Mouse (Mus musculus) frontal cortex, postnatal 14 days (tissue): Measurements from ENCODE around the gene Mamdc2.
A peak's percentile ranks its signal among the peaks of the same experiment; 100 is the strongest.

ENCODE experiments used
- DNase-seq, 2 experiments: peaks; one replicate each; pipeline ENCODE4 v3.0.0; 2022; ENCODE audit warnings: low spot score in 2 of 2

Mamdc2 gene

GRCm38 (mm10) chr19:23360536-23360935 lies 87.7 kb downstream of the Mamdc2 start:
- no peak for DNase-seq

GRCm38 (mm10) chr19:23357253-23357652 lies 91.0 kb downstream of the Mamdc2 start:
- no peak for DNase-seq

- DNase-seq: no peak
Observed at GRCm38 (mm10) chr19:23354738-23355137, 93.5 kb downstream of the Mamdc2 start.

- no peak for DNase-seq
Observed at GRCm38 (mm10) chr19:23353881-23354401, 94.3 kb downstream of the Mamdc2 start.

- no peak for DNase-seq
Observed at GRCm38 (mm10) chr19:23353161-23353560, 95.1 kb downstream of the Mamdc2 start.

- DNase-seq: no peak
Observed at GRCm38 (mm10) chr19:23351808-23352491, 96.3 kb downstream of the Mamdc2 start.

GRCm38 (mm10) chr19:23349930-23350329 lies 98.3 kb downstream of the Mamdc2 start:
- DNase-seq: no peak

GRCm38 (mm10) chr19:23342782-23343181 lies 105.5 kb downstream of the Mamdc2 start:
- no peak for DNase-seq

- no peak for DNase-seq
Observed at GRCm38 (mm10) chr19:23332883-23333282, 115.4 kb downstream of the Mamdc2 start.

GRCm38 (mm10) chr19:23330842-23331241 lies 117.4 kb downstream of the Mamdc2 start:
- DNase-seq: no peak

- DNase-seq: no peak
Observed at GRCm38 (mm10) chr19:23329346-23329745, 118.9 kb downstream of the Mamdc2 start.

- no peak for DNase-seq
Observed at GRCm38 (mm10) chr19:23327056-23327640, 121.1 kb downstream of the Mamdc2 start.

GRCm38 (mm10) chr19:23323107-23323506 lies 125.1 kb downstream of the Mamdc2 start:
- no peak for DNase-seq

- DNase-seq: no peak
Observed at GRCm38 (mm10) chr19:23317989-23318358, 130.3 kb downstream of the Mamdc2 start.

GRCm38 (mm10) chr19:23317295-23317988 lies 130.8 kb downstream of the Mamdc2 start:
- no peak for DNase-seq

GRCm38 (mm10) chr19:23316851-23317250 lies 131.4 kb downstream of the Mamdc2 start:
- no peak for DNase-seq

GRCm38 (mm10) chr19:23309979-23310378 lies 138.3 kb downstream of the Mamdc2 start:
- no peak for DNase-seq

GRCm38 (mm10) chr19:23306671-23307070 lies 141.6 kb downstream of the Mamdc2 start:
- no peak for DNase-seq

- peak in 1 of 2 experiments; percentile 10 for DNase-seq
Observed at GRCm38 (mm10) chr19:23299987-23300386, 148.3 kb downstream of the Mamdc2 start.

- DNase-seq: no peak
Observed at GRCm38 (mm10) chr19:23298917-23299316, 149.3 kb downstream of the Mamdc2 start.

GRCm38 (mm10) chr19:23297191-23297590 lies 151.1 kb downstream of the Mamdc2 start:
- no peak for DNase-seq

GRCm38 (mm10) chr19:23289251-23289650 lies 159.0 kb downstream of the Mamdc2 start:
- no peak for DNase-seq
